Mouse (Mus musculus) midbrain, embryonic 16.5 days (tissue): ENCODE results near the gene Ctsm. TPM values are rescaled to one million over a fixed set of nuclear protein-coding genes. Genes with fewer than 3 reads are reported as not detected.
"Not testable (repeated sequence)": the region's sequence is repeated elsewhere in the genome, so short reads cannot be mapped to it uniquely, and the experiment has no call there.

Experiments used
- ATAC-seq: fragments of 200-750 bp; cut with Nextera tagmentation; 2 replicates; pipeline ENCODE4 v1.8.0; 2017; ENCODE audit warnings: moderate TSS enrichment
- H3K27ac ChIP-seq: fragments of 300-500 bp; sonication (generic); 2 replicates; pipeline ENCODE4 v1.5.1; 2014; ENCODE audit warnings: mild to moderate bottlenecking, low read length, mixed read lengths
- H3K27me3 ChIP-seq: fragments of 300-500 bp; sonication (generic); 2 replicates; pipeline ENCODE4 v1.6.1; 2014; ENCODE audit warnings: low read depth, low read length, mixed read lengths; ENCODE audit not compliant: control insufficient read depth, insufficient read depth
- H3K36me3 ChIP-seq: fragments of 300-500 bp; sonication (generic); 2 replicates; pipeline ENCODE4 v1.6.1; 2014; ENCODE audit warnings: mild to moderate bottlenecking, low read length, moderate library complexity, mixed read lengths; ENCODE audit not compliant: control insufficient read depth, insufficient read depth
- H3K4me1 ChIP-seq: fragments of 300-500 bp; sonication (generic); 2 replicates; pipeline ENCODE4 v1.6.1; 2014; ENCODE audit warnings: mild to moderate bottlenecking, low read length, mixed read lengths; ENCODE audit not compliant: control insufficient read depth, insufficient read depth
- H3K4me2 ChIP-seq: fragments of 300-500 bp; sonication (generic); 2 replicates; pipeline ENCODE4 v1.6.1; 2014; ENCODE audit warnings: mild to moderate bottlenecking, low read length, mixed read lengths
- H3K4me3 ChIP-seq: fragments of 300-500 bp; sonication (generic); 2 replicates; pipeline ENCODE4 v1.5.1; 2014; ENCODE audit warnings: low read depth, mild to moderate bottlenecking, low read length, moderate library complexity, mixed read lengths
- H3K9ac ChIP-seq: fragments of 300-500 bp; sonication (generic); 2 replicates; pipeline ENCODE4 v1.6.1; 2014; ENCODE audit warnings: low read depth, low read length, mixed read lengths
- H3K9me3 ChIP-seq: fragments of 300-500 bp; sonication (generic); replicated peaks from 2 replicates; pipeline ENCODE4 v1.6.1; 2014; ENCODE audit warnings: mild to moderate bottlenecking, low read length, mixed read lengths; ENCODE audit not compliant: control insufficient read depth, poor library complexity, severe bottlenecking
- WGBS: fragments of 180-500 bp; shearing (Covaris S2); extraction: QIAGEN DNeasy Blood & Tissue Kit; methylation state at CpG from one replicate; pipeline ENCODE4 v1.1.7; 2014; 5-methylcytosine and 5-hydroxymethylcytosine counted together
- polyA plus RNA-seq: library from polyadenylated mRNA; unstranded; fragments of >200 nt; fragmentation: Nextera tagmentation; extraction: Ambion mirVana; gene quantifications from 2 replicates; pipeline ENCODE4 v1.2.1, GENCODE M21; 2015

The Ctsm gene
- not detected in 2 replicates for polyA plus RNA-seq

DNA sequence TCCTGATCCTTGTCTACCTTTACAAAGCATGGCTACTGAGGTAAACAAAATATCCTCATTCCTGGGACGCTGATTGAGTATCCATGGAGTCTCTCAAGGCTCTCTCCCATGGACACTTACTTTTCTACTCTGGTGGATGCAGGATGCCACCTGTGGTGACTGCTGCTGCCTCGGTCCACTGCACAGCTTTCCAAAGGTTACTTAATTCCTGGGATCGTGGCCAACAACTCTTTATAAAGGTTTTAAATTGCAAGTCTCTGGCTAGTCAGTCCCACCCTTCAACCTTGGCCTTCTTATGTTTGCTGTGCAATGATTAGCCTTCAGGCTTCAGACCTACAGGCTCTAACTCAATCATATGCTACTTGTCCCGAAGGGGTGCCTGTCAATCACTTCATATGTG lies at the start of gene Ctsm:
Gene Ctsm (minus strand): TSS at position 209 of the 400 bp plus-strand sequence.
- Histone ChIP-seq H3K9me3 (peaks cover 26% of the 10 kb centered on the region), H3K27ac (no peak within 1 kb of the TSS), H3K27me3 (no peaks in the 10 kb centered on the region), H3K4me1 (no peaks in the 10 kb centered on the region), H3K4me3 (no peak within 1 kb of the TSS), H3K4me2 (no peak within 1 kb of the TSS), H3K36me3 (no peaks in the 10 kb centered on the region), H3K9ac (no peak within 1 kb of the TSS)
- ATAC-seq, result no peak
- WGBS, result 64% methylated on average over 4 of the region's 4 CpGs

- no peak for ATAC-seq
These were observed 28.4 kb upstream of the Ctsm start, which contains the start of gene Cts3 for GRCm38 (mm10) chr13:61570027-61570426. Gene Cts3, minus strand, starts transcription at chr13:61570127.

DNA sequence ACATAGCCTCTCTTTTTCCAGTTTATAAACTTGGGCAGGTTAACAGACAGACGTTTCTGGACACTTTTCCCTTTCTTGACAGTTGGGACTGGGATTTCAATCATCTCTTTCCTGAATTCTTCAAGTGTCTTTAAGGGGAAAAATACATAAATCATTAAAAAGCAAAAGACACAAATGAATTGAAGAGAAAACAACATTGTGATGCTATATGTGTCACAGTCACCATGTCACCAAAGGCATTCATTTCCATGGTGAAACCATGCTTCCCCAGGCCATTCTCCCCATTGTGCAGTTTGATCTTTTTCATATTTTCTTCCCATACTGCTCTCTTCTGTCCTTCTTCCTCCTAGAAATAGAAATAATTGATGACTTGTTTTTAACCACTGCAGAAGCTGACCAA lies 26.4 kb upstream of the Ctsm start, which contains the start of gene Gm49352:
Gene Gm49352 (minus strand): TSS at position 101 of the 400 bp plus-strand sequence.
- ATAC-seq, result not testable (repeated sequence)
- H3K9me3 ChIP-seq, result peaks cover 16% of the 10 kb centered on the region; the same call in 1 of the 2 replicates

More at GRCm38 (mm10) chr13:61570027-61570426, 28.4 kb upstream of the Ctsm start, which contains the start of gene Cts3:
- no peak within 1 kb of the TSS for H3K27ac ChIP-seq
- H3K4me2 ChIP-seq, result no peak within 1 kb of the TSS
- no peaks in the 10 kb centered on the region for H3K4me1 ChIP-seq
- no peaks in the 10 kb centered on the region for H3K36me3 ChIP-seq
- peaks cover 12% of the 10 kb centered on the region; the same call in 1 of the 2 replicates for H3K9me3 ChIP-seq
- no peak within 1 kb of the TSS for H3K4me3 ChIP-seq
- H3K9ac ChIP-seq, result no peak within 1 kb of the TSS
- no peaks in the 10 kb centered on the region for H3K27me3 ChIP-seq

More for the DNA sequence above, 26.4 kb upstream of the Ctsm start, which contains the start of gene Gm49352:
- H3K4me1 ChIP-seq, H3K4me2 ChIP-seq, H3K36me3 ChIP-seq, H3K27ac ChIP-seq, H3K27me3 ChIP-seq, H3K9ac ChIP-seq, H3K4me3 ChIP-seq: not testable (repeated sequence)
- 29% methylated on average over 1 of the region's 1 CpGs for WGBS

Other genes with a start within 250 kb of the Ctsm start
- not detected in 2 replicates for gene Cts7, start 183.6 kb downstream of the Ctsm start, polyA plus RNA-seq
- not detected in 2 replicates for gene Gm49352, start 26.3 kb upstream of the Ctsm start, polyA plus RNA-seq
- not detected in 2 replicates for gene Cts3, start 28.3 kb upstream of the Ctsm start, polyA plus RNA-seq